Mouse (Mus musculus): ENCODE measurements around the gene Mcoln2. TPM values are rescaled to one million over a fixed set of nuclear protein-coding genes. Genes with fewer than 3 reads are reported as not detected.

Mcoln2 gene
- total and polyA plus RNA-seq, 3 experiments, result 0.66 TPM; not detected in 2

- Histone ChIP-seq H3K4me1 (ENCODE audit: insufficient read depth, low read depth, low read length) (peaks cover 4% of the 10 kb centered on the region), H3K4me3 (ENCODE audit: low read depth, low read length) (no peak overlapping the region), H3K27me3 (ENCODE audit: insufficient read depth, low read length) (no peaks in the 10 kb centered on the region), H3K36me3 (replicated peaks) (no peaks in the 10 kb centered on the region), H3K9me3 (replicated peaks) (no peaks in the 10 kb centered on the region)
- DNase-seq (ENCODE audit: low spot score) (no peak), ATAC-seq (ENCODE audit: extremely low read depth, insufficient number of reproducible peaks, low FRiP score, poor library complexity, severe bottlenecking) (no peak)
- TF ChIP-seq CTCF (IDR thresholded peaks at IDR 0.05; ENCODE audit: low read depth, low read length), result no peak
- no peak for TF ChIP-seq TAL1 (conservative IDR thresholded peaks at IDR 0.05; ENCODE audit: low read depth, low read length)
- no peak for TF ChIP-seq GATA2 (IDR thresholded peaks at IDR 0.05; ENCODE audit: borderline replicate concordance, low read depth, low read length)
- no peak for TF ChIP-seq GATA1 (IDR thresholded peaks at IDR 0.05; ENCODE audit: borderline replicate concordance, low read length)
- no peak for TF ChIP-seq POLR2AphosphoS5 (IDR thresholded peaks at IDR 0.05; ENCODE audit: insufficient replicate concordance, low read depth, low read length)
Measured at GRCm38 (mm10) chr3:146173030-146173429, 23.4 kb downstream of the Mcoln2 start.

GRCm38 (mm10) chr3:146174215-146174614 lies 24.6 kb downstream of the Mcoln2 start:
- Histone ChIP-seq H3K27me3 (ENCODE audit: insufficient read depth, low read length) (no peaks in the 10 kb centered on the region), H3K4me1 (ENCODE audit: insufficient read depth, low read depth, low read length) (peaks cover 12% of the 10 kb centered on the region), H3K9me3 (replicated peaks) (no peaks in the 10 kb centered on the region), H3K4me3 (ENCODE audit: low read depth, low read length) (no peak overlapping the region), H3K36me3 (replicated peaks) (no peaks in the 10 kb centered on the region)
- no peak for ATAC-seq (ENCODE audit: extremely low read depth, insufficient number of reproducible peaks, low FRiP score, poor library complexity, severe bottlenecking)
- no peak for DNase-seq (ENCODE audit: low spot score)
- TF ChIP-seq GATA2 (IDR thresholded peaks at IDR 0.05; ENCODE audit: borderline replicate concordance, low read depth, low read length) (no peak), GATA1 (IDR thresholded peaks at IDR 0.05; ENCODE audit: borderline replicate concordance, low read length) (no peak), CTCF (IDR thresholded peaks at IDR 0.05; ENCODE audit: low read depth, low read length) (no peak), TAL1 (conservative IDR thresholded peaks at IDR 0.05; ENCODE audit: low read depth, low read length) (no peak), POLR2AphosphoS5 (IDR thresholded peaks at IDR 0.05; ENCODE audit: insufficient replicate concordance, low read depth, low read length) (no peak)

- no peak for ATAC-seq (ENCODE audit: extremely low read depth, insufficient number of reproducible peaks, low FRiP score, poor library complexity, severe bottlenecking)
- TF ChIP-seq GATA1 (IDR thresholded peaks at IDR 0.05; ENCODE audit: borderline replicate concordance, low read length) (no peak), TAL1 (conservative IDR thresholded peaks at IDR 0.05; ENCODE audit: low read depth, low read length) (no peak), GATA2 (IDR thresholded peaks at IDR 0.05; ENCODE audit: borderline replicate concordance, low read depth, low read length) (no peak), CTCF (IDR thresholded peaks at IDR 0.05; ENCODE audit: low read depth, low read length) (no peak), POLR2AphosphoS5 (IDR thresholded peaks at IDR 0.05; ENCODE audit: insufficient replicate concordance, low read depth, low read length) (no peak)
- Histone ChIP-seq H3K36me3 (replicated peaks) (no peaks in the 10 kb centered on the region), H3K4me3 (ENCODE audit: low read depth, low read length) (no peak overlapping the region), H3K9me3 (replicated peaks) (no peaks in the 10 kb centered on the region), H3K4me1 (ENCODE audit: insufficient read depth, low read depth, low read length) (peaks cover 18% of the 10 kb centered on the region), H3K27me3 (ENCODE audit: insufficient read depth, low read length) (no peaks in the 10 kb centered on the region; the same call in 1 of the 2 replicates)
- DNase-seq (ENCODE audit: low spot score), result no peak
Measured at GRCm38 (mm10) chr3:146177295-146177694, 27.7 kb downstream of the Mcoln2 start.

DNA sequence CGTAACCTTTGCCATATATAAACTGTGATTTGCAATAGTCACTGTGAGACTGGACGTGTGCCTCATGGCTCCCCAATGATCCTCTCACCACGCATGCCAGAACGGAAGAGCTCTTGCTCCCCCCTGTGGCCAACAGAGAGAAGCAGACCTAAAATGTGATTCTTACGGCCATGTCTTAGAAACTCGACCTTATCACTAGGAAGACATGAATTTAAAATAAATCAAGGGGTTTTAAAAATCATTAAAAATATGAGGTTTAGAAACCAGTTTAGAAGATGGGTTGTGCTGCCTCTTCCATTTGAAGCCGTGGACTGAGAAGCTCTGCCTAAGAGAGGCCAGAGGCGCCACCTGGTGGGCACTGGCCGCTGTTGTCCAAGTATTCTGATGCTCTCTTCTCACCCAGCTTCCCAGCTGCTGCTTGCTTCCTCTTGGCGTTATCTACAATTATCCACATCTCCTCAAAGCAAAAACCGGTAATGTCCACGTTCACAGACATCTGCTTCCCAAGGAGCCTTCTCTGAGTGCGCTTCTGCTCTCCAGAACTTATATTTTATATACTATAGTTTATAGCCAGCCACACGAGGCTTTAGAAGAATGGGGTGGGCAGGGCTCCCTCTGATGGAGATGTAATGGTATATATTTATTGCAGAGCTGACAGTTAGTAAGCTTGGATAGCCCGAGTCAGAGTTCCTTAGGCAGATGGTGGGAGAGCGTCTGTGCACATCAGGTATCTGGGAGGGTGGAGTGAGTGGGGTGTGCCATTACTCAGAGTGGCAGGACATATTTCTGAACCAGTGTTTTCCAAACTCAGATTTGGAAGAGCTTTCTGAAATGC lies 28.3 kb downstream of the Mcoln2 start:
- no peaks in the 10 kb centered on the region for H3K36me3 ChIP-seq (replicated peaks)
- H3K4me3 ChIP-seq (ENCODE audit: low read depth, low read length), result no peak overlapping the region; the same call in 1 of the 2 replicates

DNA sequence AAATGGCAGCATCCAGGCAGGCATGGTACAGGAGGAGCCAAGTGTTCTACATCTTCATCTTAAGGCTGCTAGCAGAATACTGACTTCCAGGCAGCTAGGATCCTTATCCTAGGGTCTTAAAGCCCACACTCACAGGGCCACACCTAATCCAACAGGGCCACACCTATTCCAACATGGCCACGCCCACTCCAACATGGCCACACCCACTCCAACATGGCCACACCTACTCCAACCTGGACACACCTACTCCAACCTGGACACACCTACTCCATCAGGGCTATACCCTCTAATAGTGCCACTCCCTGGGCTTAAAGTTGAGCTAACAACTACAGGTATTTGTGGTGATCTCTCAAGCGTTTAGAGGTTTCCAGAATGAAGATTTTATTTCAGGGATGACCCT lies 30.7 kb downstream of the Mcoln2 start:
- Histone ChIP-seq H3K9me3 (replicated peaks) (no peaks in the 10 kb centered on the region), H3K4me1 (ENCODE audit: insufficient read depth, low read depth, low read length) (peaks cover 18% of the 10 kb centered on the region), H3K36me3 (replicated peaks) (no peaks in the 10 kb centered on the region), H3K27me3 (ENCODE audit: insufficient read depth, low read length) (peaks cover 4% of the 10 kb centered on the region; the same call in 1 of the 2 replicates), H3K4me3 (ENCODE audit: low read depth, low read length) (no peak overlapping the region)
- ATAC-seq (ENCODE audit: extremely low read depth, insufficient number of reproducible peaks, low FRiP score, poor library complexity, severe bottlenecking) (no peak), DNase-seq (ENCODE audit: low spot score) (no peak)
- TF ChIP-seq POLR2AphosphoS5 (IDR thresholded peaks at IDR 0.05; ENCODE audit: insufficient replicate concordance, low read depth, low read length), result no peak
- no peak for TF ChIP-seq GATA2 (IDR thresholded peaks at IDR 0.05; ENCODE audit: borderline replicate concordance, low read depth, low read length)
- no peak for TF ChIP-seq TAL1 (conservative IDR thresholded peaks at IDR 0.05; ENCODE audit: low read depth, low read length)
- TF ChIP-seq GATA1 (IDR thresholded peaks at IDR 0.05; ENCODE audit: borderline replicate concordance, low read length), result no peak
- no peak for TF ChIP-seq CTCF (IDR thresholded peaks at IDR 0.05; ENCODE audit: low read depth, low read length)

More for the DNA sequence above, 28.3 kb downstream of the Mcoln2 start:
- peak; percentile 64 for DNase-seq (ENCODE audit: low spot score)
- TF ChIP-seq GATA2 (IDR thresholded peaks at IDR 0.05; ENCODE audit: borderline replicate concordance, low read depth, low read length) (no peak), TAL1 (conservative IDR thresholded peaks at IDR 0.05; ENCODE audit: low read depth, low read length) (no peak), CTCF (IDR thresholded peaks at IDR 0.05; ENCODE audit: low read depth, low read length) (peak; percentile 68), POLR2AphosphoS5 (IDR thresholded peaks at IDR 0.05; ENCODE audit: insufficient replicate concordance, low read depth, low read length) (no peak)
- ATAC-seq (ENCODE audit: extremely low read depth, insufficient number of reproducible peaks, low FRiP score, poor library complexity, severe bottlenecking), result peak; percentile 70
- H3K9me3 ChIP-seq (replicated peaks), result no peaks in the 10 kb centered on the region
- no peaks in the 10 kb centered on the region; the same call in 1 of the 2 replicates for H3K27me3 ChIP-seq (ENCODE audit: insufficient read depth, low read length)
- peaks cover 18% of the 10 kb centered on the region for H3K4me1 ChIP-seq (ENCODE audit: insufficient read depth, low read depth, low read length)

- peaks cover 18% of the 10 kb centered on the region for H3K4me1 ChIP-seq (ENCODE audit: insufficient read depth, low read depth, low read length)
- no peaks in the 10 kb centered on the region for H3K9me3 ChIP-seq (replicated peaks)
- ATAC-seq (ENCODE audit: extremely low read depth, insufficient number of reproducible peaks, low FRiP score, poor library complexity, severe bottlenecking), result 0 out of 2 replicates have a peak, but pooled peaks have one; percentile 31
- no peak overlapping the region for H3K4me3 ChIP-seq (ENCODE audit: low read depth, low read length)
- peaks cover 4% of the 10 kb centered on the region; the same call in 1 of the 2 replicates for H3K27me3 ChIP-seq (ENCODE audit: insufficient read depth, low read length)
- no peak for DNase-seq (ENCODE audit: low spot score)
- no peaks in the 10 kb centered on the region for H3K36me3 ChIP-seq (replicated peaks)
- peak; percentile 40 for TF ChIP-seq CTCF (IDR thresholded peaks at IDR 0.05; ENCODE audit: low read depth, low read length)
- TF ChIP-seq GATA1 (IDR thresholded peaks at IDR 0.05; ENCODE audit: borderline replicate concordance, low read length), result no peak
Measured at GRCm38 (mm10) chr3:146180986-146181385, 31.4 kb downstream of the Mcoln2 start.
